Mouse (Mus musculus) E14TG2a.4 (cell line): Measurements from ENCODE around the gene Cep83.

ENCODE experiments used
- CTCF ChIP-seq: conservative IDR thresholded peaks from 2 replicates; pipeline ENCODE4 v1.5.1; 2014; ENCODE audit warnings: low read length
- NANOG ChIP-seq: IDR thresholded peaks from 2 replicates; pipeline ENCODE4 v1.6.1; 2014; ENCODE audit warnings: borderline replicate concordance, low read length, mixed read lengths

DNA sequence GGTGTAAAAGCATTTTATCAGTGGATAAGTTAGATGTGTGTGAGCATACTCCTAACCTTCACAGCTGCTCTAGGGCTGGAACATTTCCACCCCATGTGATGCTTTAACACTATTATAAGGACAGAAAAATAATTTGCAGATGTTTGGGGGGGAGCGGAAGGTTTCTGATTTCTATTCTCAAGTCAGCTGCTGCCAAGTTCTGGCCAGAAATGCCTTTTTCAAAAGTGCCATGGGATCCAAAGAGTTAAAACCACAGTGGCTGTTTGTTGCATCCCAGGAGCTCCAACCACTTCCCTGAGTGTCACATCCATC is 116.4 kb downstream of the Cep83 start:
- TF ChIP-seq CTCF: no peak
- no peak for TF ChIP-seq NANOG
